Mouse (Mus musculus) MEL (cell line): ENCODE data around the gene Nlrp1a. TPM values are rescaled to one million over a fixed set of nuclear protein-coding genes. Genes with fewer than 3 reads are reported as not detected.

Experiments used
- DNase-seq: peaks from one replicate; pipeline ENCODE4 v3.0.0; 2011; ENCODE audit warnings: low read depth, low spot score
- H3K27ac ChIP-seq: 2 replicates; pipeline ENCODE4 v1.5.1; 2012; ENCODE audit warnings: low read depth, mild to moderate bottlenecking, control low read depth, low read length, moderate library complexity; ENCODE audit not compliant: control insufficient read depth
- H3K27me3 ChIP-seq, 2 experiments: fragments of 150-350 bp in 1 of 2; sonication (generic) in 1 of 2; 2 replicates each; pipeline ENCODE4 v1.6.1; 2012; ENCODE audit warnings: low read length in 2 of 2, mild to moderate bottlenecking in 2 of 2, improper control_type of control experiment in 1 of 2, moderate library complexity in 1 of 2; ENCODE audit not compliant: insufficient read depth in 2 of 2, control insufficient read depth in 1 of 2
- H3K36me3 ChIP-seq, 2 experiments: 2 replicates each; pipeline ENCODE4 v1.6.1; 2012 to 2014; ENCODE audit warnings: low read length in 2 of 2, improper control_type of control experiment in 1 of 2, inconsistent platforms in 1 of 2, mild to moderate bottlenecking in 1 of 2; ENCODE audit not compliant: insufficient read depth in 2 of 2, control insufficient read depth in 1 of 2
- H3K4me1 ChIP-seq, 2 experiments: fragments of 150-350 bp in 1 of 2; sonication (generic) in 1 of 2; 2 replicates each; pipeline ENCODE4 v1.6.1; 2012; ENCODE audit warnings: low read length in 2 of 2, improper control_type of control experiment in 1 of 2, mild to moderate bottlenecking in 1 of 2; ENCODE audit not compliant: insufficient read depth in 2 of 2, control insufficient read depth in 1 of 2
- H3K4me3 ChIP-seq, 2 experiments: fragments of 150-350 bp in 1 of 2; sonication (generic) in 1 of 2; 2 replicates each; pipeline ENCODE4 v1.5.1; 2012; ENCODE audit warnings: low read depth in 2 of 2, low read length in 2 of 2, mild to moderate bottlenecking in 2 of 2, moderate library complexity in 2 of 2, control low read depth in 1 of 2, improper control_type of control experiment in 1 of 2; ENCODE audit not compliant: control insufficient read depth in 1 of 2, insufficient read depth in 1 of 2
- H3K79me2 ChIP-seq: 2 replicates; pipeline ENCODE4 v1.6.1; 2012; ENCODE audit warnings: mild to moderate bottlenecking, low read length, moderate library complexity; ENCODE audit not compliant: control insufficient read depth, poor library complexity, insufficient read depth
- H3K9ac ChIP-seq: 2 replicates; pipeline ENCODE4 v1.6.1; 2012; ENCODE audit warnings: low read depth, mild to moderate bottlenecking, control low read depth, low read length, moderate library complexity; ENCODE audit not compliant: control insufficient read depth, poor library complexity, severe bottlenecking
- H3K9me3 ChIP-seq: fragments of 150-350 bp; sonication (generic); replicated peaks from 2 replicates; pipeline ENCODE4 v1.6.1; 2012; ENCODE audit warnings: mild to moderate bottlenecking, low read length, improper control_type of control experiment, moderate library complexity; ENCODE audit not compliant: insufficient read depth
- CHD2 ChIP-seq: IDR thresholded peaks from 2 replicates; pipeline ENCODE4 v1.6.1; 2011; ENCODE audit warnings: low read length, improper control_type of control experiment
- CTCF ChIP-seq, 3 experiments: IDR thresholded peaks in 2 of 3; conservative IDR thresholded peaks in 1 of 3; 2 replicates each; pipeline ENCODE4 v1.5.1; 2011 to 2012; ENCODE audit warnings: low read length in 3 of 3, low read depth in 2 of 3, mild to moderate bottlenecking in 2 of 3, improper control_type of control experiment in 1 of 3, inconsistent platforms in 1 of 3, mixed read lengths in 1 of 3, moderate library complexity in 1 of 3; ENCODE audit not compliant: control insufficient read depth in 1 of 3, insufficient read depth in 1 of 3, poor library complexity in 1 of 3, severe bottlenecking in 1 of 3
- EP300 ChIP-seq, 2 experiments: IDR thresholded peaks; 2 replicates each; pipeline ENCODE4 v1.6.1; 2011; ENCODE audit warnings: improper control_type of control experiment in 2 of 2, low read length in 2 of 2, low read depth in 1 of 2, mild to moderate bottlenecking in 1 of 2
- ETS1 ChIP-seq: IDR thresholded peaks from 2 replicates; pipeline ENCODE4 v1.6.1; 2012; ENCODE audit warnings: low read depth, mild to moderate bottlenecking, inconsistent platforms, low read length, improper control_type of control experiment, moderate library complexity
- GABPA ChIP-seq: IDR thresholded peaks from 2 replicates; pipeline ENCODE4 v1.6.1; 2012; ENCODE audit warnings: low read depth, mild to moderate bottlenecking, inconsistent platforms, low read length, improper control_type of control experiment, moderate library complexity
- HCFC1 ChIP-seq: IDR thresholded peaks from 2 replicates; pipeline ENCODE4 v1.6.1; 2012; ENCODE audit warnings: low read depth, mild to moderate bottlenecking, inconsistent platforms, low read length, improper control_type of control experiment, moderate library complexity
- JUND ChIP-seq: IDR thresholded peaks from 2 replicates; pipeline ENCODE4 v1.6.1; 2011; ENCODE audit warnings: low read depth, mild to moderate bottlenecking, improper control_type of control experiment, low read length
- MAFK ChIP-seq: IDR thresholded peaks from 2 replicates; pipeline ENCODE4 v1.6.1; 2011; ENCODE audit warnings: low read depth, mild to moderate bottlenecking, low read length, improper control_type of control experiment, borderline replicate concordance
- MAX ChIP-seq: IDR thresholded peaks from 2 replicates; pipeline ENCODE4 v1.6.1; 2011; ENCODE audit warnings: low read length, improper control_type of control experiment
- MAZ ChIP-seq: IDR thresholded peaks from 2 replicates; pipeline ENCODE4 v1.6.1; 2012; ENCODE audit warnings: low read depth, mild to moderate bottlenecking, inconsistent platforms, low read length, improper control_type of control experiment
- MXI1 ChIP-seq: IDR thresholded peaks from 2 replicates; pipeline ENCODE4 v1.6.1; 2011; ENCODE audit warnings: mild to moderate bottlenecking, low read depth, low read length, improper control_type of control experiment
- MYB ChIP-seq: IDR thresholded peaks from 2 replicates; pipeline ENCODE4 v1.6.1; 2011; ENCODE audit warnings: mild to moderate bottlenecking, low read depth, low read length, improper control_type of control experiment
- MYC ChIP-seq: IDR thresholded peaks from 2 replicates; pipeline ENCODE4 v1.6.1; 2011; ENCODE audit warnings: low read depth, mild to moderate bottlenecking, low read length, improper control_type of control experiment, moderate library complexity
- POLR2AphosphoS5 ChIP-seq: IDR thresholded peaks from 2 replicates; pipeline ENCODE4 v1.6.1; 2012; ENCODE audit warnings: low read depth, borderline replicate concordance, mild to moderate bottlenecking, inconsistent platforms, low read length, moderate library complexity, mixed read lengths
- RAD21 ChIP-seq: IDR thresholded peaks from 2 replicates; pipeline ENCODE4 v1.6.1; 2011; ENCODE audit warnings: mild to moderate bottlenecking, low read depth, low read length, improper control_type of control experiment
- RCOR1 ChIP-seq: IDR thresholded peaks from 2 replicates; pipeline ENCODE4 v1.6.1; 2012; ENCODE audit warnings: low read depth, mild to moderate bottlenecking, inconsistent platforms, low read length, improper control_type of control experiment
- SIN3A ChIP-seq: IDR thresholded peaks from 2 replicates; pipeline ENCODE4 v1.6.1; 2012; ENCODE audit warnings: low read length, improper control_type of control experiment, inconsistent platforms
- SMC3 ChIP-seq: IDR thresholded peaks from 2 replicates; pipeline ENCODE4 v1.6.1; 2011; ENCODE audit warnings: low read depth, low read length, improper control_type of control experiment
- TAL1 ChIP-seq: IDR thresholded peaks from 2 replicates; pipeline ENCODE4 v1.6.1; 2012; ENCODE audit warnings: mild to moderate bottlenecking, inconsistent platforms, low read length, moderate library complexity, mixed read lengths
- ZC3H11A ChIP-seq: IDR thresholded peaks from 2 replicates; pipeline ENCODE4 v1.6.1; 2012; ENCODE audit warnings: low read depth, mild to moderate bottlenecking, inconsistent platforms, low read length, improper control_type of control experiment
- ZMIZ1 ChIP-seq: IDR thresholded peaks from 2 replicates; pipeline ENCODE4 v1.6.1; 2012; ENCODE audit warnings: low read depth, mild to moderate bottlenecking, inconsistent platforms, low read length, improper control_type of control experiment, moderate library complexity
- ZNF384 ChIP-seq: IDR thresholded peaks from 2 replicates; pipeline ENCODE4 v1.6.1; 2012; ENCODE audit warnings: low read depth, mild to moderate bottlenecking, inconsistent platforms, low read length, improper control_type of control experiment
- polyA plus RNA-seq, 2 experiments: library from polyadenylated mRNA; stranded (reverse) in 1 of 2; unstranded in 1 of 2; fragments of >175 nt in 1 of 2; fragments of >200 nt in 1 of 2; gene quantifications; 2 replicates each; pipeline versions ENCODE4 v1.2.1 to v1.2.4; 2012; ENCODE audit warnings: low replicate concordance in 2 of 2, low read depth in 1 of 2; ENCODE audit not compliant: insufficient read length in 2 of 2, insufficient read depth in 1 of 2, missing spikeins in 1 of 2
- total RNA-seq: library from RNA; depleted of rRNA; stranded (reverse); fragments of 300-350 nt; gene quantifications from 2 replicates; pipeline ENCODE4 v1.2.3, GENCODE M21; 2012; rRNA removed

Nlrp1a gene
- total and polyA plus RNA-seq, 3 experiments, result not detected

- TF ChIP-seq ZNF384, result no peak
- TF ChIP-seq MXI1, result no peak
- TF ChIP-seq TAL1, result no peak
- no peak for TF ChIP-seq ZMIZ1
- no peak for TF ChIP-seq SIN3A
- no peak for TF ChIP-seq CTCF (IDR thresholded peaks at IDR 0.05 in 2 of 3, conservative IDR thresholded peaks at IDR 0.05 in 1 of 3; ENCODE audit: control insufficient read depth in 1 of 3, insufficient read depth in 1 of 3, low read depth in 2 of 3, low read length in 3 of 3, poor library complexity in 1 of 3, severe bottlenecking in 1 of 3)
- no peak for TF ChIP-seq MAFK
- no peak for TF ChIP-seq MAX
- Histone ChIP-seq H3K4me1 (no peaks in the 10 kb centered on the region), H3K27ac (no peak overlapping the region), H3K27me3 (no peaks in the 10 kb centered on the region), H3K9me3 (no peaks in the 10 kb centered on the region), H3K4me3 (no peak overlapping the region), H3K36me3 (no peaks in the 10 kb centered on the region), H3K9ac (no peak overlapping the region), H3K79me2 (no peaks in the 10 kb centered on the region)
- no peak for DNase-seq
Observed at GRCm38 (mm10) chr11:71076342-71076741, 68.2 kb downstream of the Nlrp1a start.

- no peaks in the 10 kb centered on the region for H3K4me1 ChIP-seq
Observed at GRCm38 (mm10) chr11:71052554-71052953, 92.0 kb downstream of the Nlrp1a start.

More at GRCm38 (mm10) chr11:71052554-71052953, 92.0 kb downstream of the Nlrp1a start:
- Histone ChIP-seq H3K79me2 (no peaks in the 10 kb centered on the region), H3K36me3 (no peaks in the 10 kb centered on the region), H3K27ac (no peak overlapping the region), H3K4me3 (no peak overlapping the region), H3K9ac (no peak overlapping the region), H3K27me3 (peaks cover 0 to 2% of the 10 kb centered on the region in 2 experiments; a peak in 2 of 4 replicates)
- DNase-seq, result no peak
- TF ChIP-seq RCOR1 (no peak), MAX (no peak), GABPA (no peak), TAL1 (no peak), MYB (no peak), MAFK (no peak), ZC3H11A (peak; percentile 18; the same call in 1 of the 2 replicates), MYC (no peak), MAZ (no peak), ETS1 (no peak), POLR2AphosphoS5 (no peak), EP300 (IDR thresholded peaks at IDR 0.05; ENCODE audit: low read depth in 1 of 2, low read length in 2 of 2) (no peak), RAD21 (peak; percentile 66), JUND (no peak), SMC3 (peak; percentile 43), ZMIZ1 (no peak), CHD2 (no peak), CTCF (IDR thresholded peaks at IDR 0.05 in 2 of 3, conservative IDR thresholded peaks at IDR 0.05 in 1 of 3; ENCODE audit: control insufficient read depth in 1 of 3, insufficient read depth in 1 of 3, low read depth in 2 of 3, low read length in 3 of 3, poor library complexity in 1 of 3, severe bottlenecking in 1 of 3) (peak in 1 of 3 experiments; percentile 56; a peak in 2 of 6 replicates), HCFC1 (no peak)
- TF ChIP-seq, all 39 proteins: peak for 4
- no peaks in the 10 kb centered on the region for H3K9me3 ChIP-seq

Other genes starting within 250 kb of the Nlrp1a start
- gene Nup88, start 174.7 kb downstream of the Nlrp1a start, total RNA-seq, result 49.8 and 56.3 TPM in 2 replicates
- 10 to 100 TPM in 1 of 2 experiments, not detected in 1; 72.5 TPM for gene Nup88, start 174.7 kb downstream of the Nlrp1a start, polyA plus RNA-seq
- 55.8 and 60.8 TPM in 2 replicates for gene Rpain, start 174.5 kb downstream of the Nlrp1a start, total RNA-seq
- gene Rpain, start 174.5 kb downstream of the Nlrp1a start, polyA plus RNA-seq, result 10 to 100 TPM in 1 of 2 experiments, not detected in 1; 93.5 TPM
- gene C1qbp, start 161.7 kb downstream of the Nlrp1a start, total RNA-seq, result 164 and 188 TPM in 2 replicates
- gene C1qbp, start 161.7 kb downstream of the Nlrp1a start, polyA plus RNA-seq, result 100 to 1,000 TPM in 1 of 2 experiments, not detected in 1; 614 TPM
- 40.2 and 49.8 TPM in 2 replicates for gene Dhx33, start 140.3 kb downstream of the Nlrp1a start, total RNA-seq
- gene Dhx33, start 140.3 kb downstream of the Nlrp1a start, polyA plus RNA-seq, result 10 to 100 TPM in 1 of 2 experiments, not detected in 1; 42.6 TPM
- 27.5 and 34.0 TPM in 2 replicates for gene Mis12, start 125.1 kb downstream of the Nlrp1a start, total RNA-seq
- 10 to 100 TPM in 1 of 2 experiments, not detected in 1; 17.2 TPM for gene Mis12, start 125.1 kb downstream of the Nlrp1a start, polyA plus RNA-seq
- gene Derl2, start 124.9 kb downstream of the Nlrp1a start, total RNA-seq, result 27.0 and 32.8 TPM in 2 replicates
- gene Derl2, start 124.9 kb downstream of the Nlrp1a start, polyA plus RNA-seq, result 10 to 100 TPM in 1 of 2 experiments, not detected in 1; 32.8 TPM
- 0.10 and 0.15 TPM in 2 replicates for gene 6330403K07Rik, start 111.2 kb downstream of the Nlrp1a start, total RNA-seq
- under 1 TPM in 1 of 2 experiments, not detected in 1; 0.82 TPM for gene 6330403K07Rik, start 111.2 kb downstream of the Nlrp1a start, polyA plus RNA-seq
- not detected in 2 replicates for gene Nlrp1b, start 86.0 kb upstream of the Nlrp1a start, total RNA-seq
- not detected for gene Nlrp1b, start 86.0 kb upstream of the Nlrp1a start, polyA plus RNA-seq